Mouse (Mus musculus): ENCODE data around the gene Foxp1.

DNA sequence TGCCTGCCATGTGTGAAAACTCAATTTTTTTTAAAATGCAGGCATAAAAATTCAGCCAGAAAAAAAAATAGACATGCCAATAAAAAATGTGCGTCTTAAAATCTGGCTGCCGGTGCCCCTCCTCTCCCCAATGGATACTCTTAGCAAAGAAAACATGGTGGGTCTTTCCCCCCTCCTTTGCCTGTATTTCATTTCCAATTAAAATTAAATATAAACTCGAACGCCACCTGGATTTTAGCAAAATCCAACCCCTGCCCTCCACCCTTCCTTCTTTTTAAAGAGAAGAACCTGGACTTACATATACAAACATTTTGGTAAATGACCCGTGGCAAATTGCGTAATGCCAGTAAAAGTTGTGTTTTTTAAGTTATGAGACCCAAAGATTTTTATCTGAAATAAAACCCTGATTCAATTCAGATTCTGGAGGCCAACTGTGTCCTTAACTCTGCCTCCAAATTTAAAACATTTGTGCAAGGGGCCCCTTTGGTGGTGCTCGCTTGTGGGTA lies 376.1 kb downstream of the Foxp1 start:
- TF ChIP-seq USF1 (IDR thresholded peaks at IDR 0.05; ENCODE audit: low read depth) (no peak), POLR2A (IDR thresholded peaks at IDR 0.05; ENCODE audit: insufficient read length, low read depth) (no peak), REST (IDR thresholded peaks at IDR 0.05; ENCODE audit: insufficient read depth, insufficient read length) (no peak), MAX (IDR thresholded peaks at IDR 0.05; ENCODE audit: low read depth) (no peak), MYOD1 (IDR thresholded peaks at IDR 0.05; ENCODE audit: control insufficient read depth in 1 of 3, insufficient read length in 2 of 3, low read depth in 2 of 3) (no peak), E2F4 (IDR thresholded peaks at IDR 0.05; ENCODE audit: insufficient read depth) (no peak), TCF3 (IDR thresholded peaks at IDR 0.05; ENCODE audit: insufficient read length, low read depth) (no peak), POLR2AphosphoS2 (IDR thresholded peaks at IDR 0.05; ENCODE audit: insufficient read length, low read depth) (no peak), MYOG (IDR thresholded peaks at IDR 0.05; ENCODE audit: control insufficient read depth in 1 of 3, insufficient read depth in 1 of 3, insufficient read length in 2 of 3, low read depth in 2 of 3) (no peak), TCF12 (IDR thresholded peaks at IDR 0.05; ENCODE audit: insufficient read depth, poor library complexity, severe bottlenecking) (no peak), CEBPB (IDR thresholded peaks at IDR 0.05; ENCODE audit: insufficient read depth, poor library complexity, severe bottlenecking) (no peak)
